7 mouse cellular contexts compared by ENCODE assay signal in genomic region chr7:113513286-113513962, GRCm38 (mm10). TPM values are rescaled to one million over a fixed set of nuclear protein-coding genes. Genes with fewer than 3 reads are reported as not detected.
DNase-seq lines count a peak whose midpoint lies in the region; ATAC-seq and TF ChIP-seq lines count a peak whose summit lies in the region.

Gene Far1 (plus strand): TSS chr7:113513834.

- no peaks in the 10 kb centered on the region for H3K9me3 ChIP-seq in embryonic facial prominence, embryonic 12.5 days
- no peaks in the 10 kb centered on the region for H3K9me3 ChIP-seq in limb, embryonic 12.5 days
- no peaks in the 10 kb centered on the region for H3K9me3 ChIP-seq in midbrain, embryonic 15.5 days

- peak within 1 kb of the TSS; percentile 99 for H3K4me3 ChIP-seq in embryonic facial prominence, embryonic 12.5 days
- H3K4me3 ChIP-seq in kidney, adult 2 months (ENCODE audit: insufficient read depth, low read depth, low read length), result peak within 1 kb of the TSS; percentile 71
- H3K4me3 ChIP-seq in limb, embryonic 12.5 days (replicated peaks), result peak within 1 kb of the TSS; percentile 75
- H3K4me3 ChIP-seq in midbrain, embryonic 15.5 days, result peak within 1 kb of the TSS; percentile 97
- peak within 1 kb of the TSS; percentile 98 for H3K4me3 ChIP-seq in spleen, adult 2 months (ENCODE audit: extremely low read depth, insufficient read depth, insufficient read length)

- H3K27me3 ChIP-seq in embryonic facial prominence, embryonic 12.5 days, result no peaks in the 10 kb centered on the region
- no peaks in the 10 kb centered on the region for H3K27me3 ChIP-seq in kidney, adult 2 months (replicated peaks; ENCODE audit: control insufficient read depth, insufficient read depth, low read length)
- peaks cover 4% of the 10 kb centered on the region for H3K27me3 ChIP-seq in limb, embryonic 12.5 days
- H3K27me3 ChIP-seq in midbrain, embryonic 15.5 days (replicated peaks), result no peaks in the 10 kb centered on the region
- no peaks in the 10 kb centered on the region for H3K27me3 ChIP-seq in spleen, adult 2 months (ENCODE audit: control insufficient read depth, insufficient read depth, low read length)

- H3K9ac ChIP-seq in embryonic facial prominence, embryonic 12.5 days, result peak within 1 kb of the TSS; percentile 97
- peak within 1 kb of the TSS; percentile 96 for H3K9ac ChIP-seq in limb, embryonic 12.5 days (replicated peaks)
- H3K9ac ChIP-seq in midbrain, embryonic 15.5 days, result peak within 1 kb of the TSS; percentile 97

- H3K27ac ChIP-seq in embryonic facial prominence, embryonic 12.5 days, result peak within 1 kb of the TSS; percentile 94
- peak within 1 kb of the TSS; percentile 50 for H3K27ac ChIP-seq in kidney, adult 2 months (ENCODE audit: insufficient read depth, low read depth, low read length)
- peak within 1 kb of the TSS; percentile 95 for H3K27ac ChIP-seq in limb, embryonic 12.5 days
- H3K27ac ChIP-seq in midbrain, embryonic 15.5 days, result peak within 1 kb of the TSS; percentile 94
- peak within 1 kb of the TSS; percentile 99 for H3K27ac ChIP-seq in spleen, adult 2 months (ENCODE audit: insufficient read depth, low read length)

- TF ChIP-seq POLR2A in kidney, adult 2 months (IDR thresholded peaks at IDR 0.05; ENCODE audit: low read depth, low read length), result peak; percentile 73
- peak; percentile 87 for TF ChIP-seq POLR2A in spleen, adult 2 months (IDR thresholded peaks at IDR 0.05; ENCODE audit: low read depth, low read length)

- no peaks in the 10 kb centered on the region for H3K36me3 ChIP-seq in embryonic facial prominence, embryonic 12.5 days
- H3K36me3 ChIP-seq in kidney, adult 2 months (ENCODE audit: control insufficient read depth, insufficient read depth, low read length), result no peaks in the 10 kb centered on the region
- H3K36me3 ChIP-seq in limb, embryonic 12.5 days, result no peaks in the 10 kb centered on the region
- H3K36me3 ChIP-seq in midbrain, embryonic 15.5 days (replicated peaks), result no peaks in the 10 kb centered on the region
- H3K36me3 ChIP-seq in spleen, adult 2 months (ENCODE audit: control insufficient read depth, insufficient read depth, low read length), result no peaks in the 10 kb centered on the region

- peak; percentile 98 for DNase-seq in adrenal gland, postnatal 25 days
- DNase-seq in heart, adult 18-20 months, result peak; percentile 98 to 99
- DNase-seq in kidney, adult 2 months, result peak; percentile 99
- DNase-seq in spleen, adult 2 months (ENCODE audit: low read depth in 1 of 2, low spot score in 2 of 2), result peak; percentile 96

- 0 out of 2 replicates have a peak, but pooled peaks have one; percentile 28 for TF ChIP-seq CTCF in kidney, adult 2 months (conservative IDR thresholded peaks at IDR 0.05; ENCODE audit: insufficient read depth, insufficient read length, low read depth, low read length)
- TF ChIP-seq CTCF in spleen, adult 2 months (IDR thresholded peaks at IDR 0.05; ENCODE audit: extremely low read depth, insufficient read depth, insufficient read length, insufficient replicate concordance), result no peak; the same call in 1 of the 2 replicates

- peak within 1 kb of the TSS; percentile 83 for H3K4me2 ChIP-seq in embryonic facial prominence, embryonic 12.5 days (replicated peaks)
- peak within 1 kb of the TSS; percentile 79 for H3K4me2 ChIP-seq in limb, embryonic 12.5 days
- peak within 1 kb of the TSS; percentile 81 for H3K4me2 ChIP-seq in midbrain, embryonic 15.5 days

- peak; percentile 99 for ATAC-seq in embryonic facial prominence, embryonic 12.5 days (ENCODE audit: insufficient number of reproducible peaks, insufficient read depth, low FRiP score, low TSS enrichment)
- ATAC-seq in limb, embryonic 12.5 days (ENCODE audit: insufficient number of reproducible peaks, insufficient read depth, low FRiP score, low TSS enrichment, low read depth), result peak; percentile 100
- peak; percentile 100 for ATAC-seq in midbrain, embryonic 15.5 days (replicated peaks)

- under 1% methylated on average over 70 of the region's 71 CpGs for WGBS in embryonic facial prominence, embryonic 12.5 days
- WGBS in kidney, adult 2 months, result under 1% methylated on average over 71 of the region's 71 CpGs
- WGBS in limb, embryonic 12.5 days, result under 1% methylated on average over 71 of the region's 71 CpGs
- WGBS in midbrain, embryonic 15.5 days, result under 1% methylated on average over 71 of the region's 71 CpGs
- under 1% methylated on average over 71 of the region's 71 CpGs for WGBS in spleen, adult 2 months

- H3K4me1 ChIP-seq in embryonic facial prominence, embryonic 12.5 days, result peaks cover 5% of the 10 kb centered on the region; the same call in 1 of the 2 replicates
- peaks cover 4% of the 10 kb centered on the region; the same call in 1 of the 2 replicates for H3K4me1 ChIP-seq in kidney, adult 2 months (ENCODE audit: control insufficient read depth, insufficient read depth, low read length)
- peaks cover 9% of the 10 kb centered on the region for H3K4me1 ChIP-seq in limb, embryonic 12.5 days (replicated peaks)
- H3K4me1 ChIP-seq in midbrain, embryonic 15.5 days, result peaks cover 27% of the 10 kb centered on the region
- peaks cover 6% of the 10 kb centered on the region; the same call in 1 of the 2 replicates for H3K4me1 ChIP-seq in spleen, adult 2 months (ENCODE audit: control insufficient read depth, insufficient read depth, insufficient read length)

RNA-seq across cellular contexts. Expression of gene Far1, which starts in this region (rescaled TPM):
- 53.8 and 56.3 TPM in 2 replicates for total RNA-seq in adrenal gland, postnatal 25 days (2021)
- polyA plus RNA-seq in embryonic facial prominence, embryonic 12.5 days (2016; fragmentation: Nextera tagmentation; extraction: Ambion mirVana), result 87.4 and 90.9 TPM in 2 replicates
- 10 to 100 TPM; 19.0 to 23.6 TPM for total RNA-seq in heart, adult 18-20 months (2021)
- 23.1 and 28.6 TPM in 2 replicates for polyA plus RNA-seq in kidney, adult 2 months (2012; rRNA removed)
- 81.7 and 85.4 TPM in 2 replicates for polyA plus RNA-seq in limb, embryonic 12.5 days (2016; fragmentation: Nextera tagmentation; extraction: Ambion mirVana)
- 58.0 and 59.2 TPM in 2 replicates for polyA plus RNA-seq in midbrain, embryonic 15.5 days (2015; fragmentation: Nextera tagmentation; extraction: Ambion mirVana)
- polyA plus RNA-seq in spleen, adult 2 months (2012; rRNA removed), result 7.7 and 8.3 TPM in 2 replicates

Comparison
In these comparisons a context has a peak if more than half of its experiments do, and no peak if none do; other contexts are left out.
1. Peak in every context shown above with its lines: DNase-seq, ATAC-seq, H3K4me3 ChIP-seq and H3K27ac ChIP-seq.